ENCODE assay signal across 23 mouse cellular contexts in the genomic region with DNA sequence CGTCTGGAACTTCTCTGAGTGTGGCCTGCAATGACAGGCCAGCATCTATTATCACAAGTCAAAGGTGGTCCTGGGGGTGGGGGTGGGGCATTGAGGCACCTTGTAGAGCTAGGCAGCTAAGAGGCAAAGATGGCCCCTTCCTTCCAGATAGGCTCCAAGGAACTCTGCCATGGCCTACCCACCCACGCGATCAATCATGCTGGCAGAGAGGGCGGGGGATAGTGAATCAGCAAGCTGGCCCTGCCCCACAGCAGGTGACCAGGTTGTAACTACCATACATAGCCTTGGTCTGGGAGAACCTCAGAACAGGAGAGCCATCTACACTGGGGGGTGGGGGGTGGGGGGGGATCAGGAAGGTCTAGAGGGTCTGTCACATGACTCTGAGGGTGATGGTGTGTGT. TPM values are rescaled to one million over a fixed set of nuclear protein-coding genes. Genes with fewer than 3 reads are reported as not detected.
A peak's percentile ranks its signal among the peaks of the same experiment; 100 is the strongest.
DNase-seq lines count a peak whose midpoint lies in the region; ATAC-seq lines count a peak whose summit lies in the region.
"Had no signal": no experiment of that assay in that cellular context is flagged by ENCODE, and none has a peak within 500 bp of the region (broad histone marks: within the 10 kb centered on the region; RNA-seq: fewer than 3 reads in every experiment).

No protein-coding gene starts in this region.

- H3K4me1 ChIP-seq in kidney, embryonic 16.5 days (ENCODE audit: insufficient read depth, low read length): peaks cover 21% of the 10 kb centered on the region

- H3K4me3 ChIP-seq in kidney, embryonic 16.5 days (ENCODE audit: low read length): no peak overlapping the region
- H3K4me3 ChIP-seq: embryonic facial prominence, embryonic 13.5 days; erythroblast, embryonic 14.5 days; forebrain, embryonic 12.5 days; heart, adult 2 months; limb, embryonic 15.5 days; midbrain, embryonic 13.5 days; stomach, embryonic 15.5 days had no signal

- H3K36me3 ChIP-seq in kidney, embryonic 16.5 days (ENCODE audit: insufficient read depth, low read length): no peaks in the 10 kb centered on the region
- H3K36me3 ChIP-seq: embryonic facial prominence, embryonic 13.5 days; forebrain, embryonic 12.5 days; limb, embryonic 15.5 days; midbrain, embryonic 13.5 days; stomach, embryonic 15.5 days had no signal

- no peak overlapping the region for H3K27ac ChIP-seq in kidney, embryonic 16.5 days (ENCODE audit: low read length)
- H3K27ac ChIP-seq: embryonic facial prominence, embryonic 13.5 days; forebrain, embryonic 12.5 days; heart, adult 2 months; hindbrain, embryonic 14.5 days; limb, embryonic 15.5 days; liver, embryonic 14.5 days; midbrain, embryonic 13.5 days; stomach, embryonic 15.5 days had no signal

- ATAC-seq in kidney, embryonic 16.5 days (ENCODE audit: low FRiP score, low TSS enrichment): no peak
- ATAC-seq: inflammation-experienced regulatory T-cells, adult 6 months; midbrain, embryonic 13.5 days had no signal

- WGBS in kidney, embryonic 16.5 days: 88% methylated on average over 4 of the region's 4 CpGs

- peak; percentile 0 for DNase-seq in adrenal gland, postnatal 14 days
- DNase-seq in adrenal gland, postnatal 10 days: no peak
- peak; percentile 3 for DNase-seq in kidney, postnatal 10 days
- DNase-seq in urinary bladder, adult 2 months (ENCODE audit: low spot score): peak; percentile 6
- DNase-seq in urinary bladder, postnatal 10 days (ENCODE audit: low spot score): no peak
- DNase-seq in heart, adult 18-20 months: no peak
- DNase-seq: cerebellum, adult 2 months; embryo, embryonic 11 days; layer of hippocampus, adult 9-11 months; lung, embryonic 14.5 days; retina, postnatal 1 day; thymus, adult 2 months had no signal

- no peaks in the 10 kb centered on the region for H3K27me3 ChIP-seq in kidney, embryonic 16.5 days (ENCODE audit: insufficient read depth, low read length)
- H3K27me3 ChIP-seq: embryonic facial prominence, embryonic 13.5 days; forebrain, embryonic 12.5 days; limb, embryonic 15.5 days; midbrain, embryonic 13.5 days; stomach, embryonic 15.5 days had no signal

- no peaks in the 10 kb centered on the region for H3K9me3 ChIP-seq in kidney, embryonic 16.5 days (ENCODE audit: low read length)
- H3K9me3 ChIP-seq: forebrain, embryonic 12.5 days; limb, embryonic 15.5 days; midbrain, embryonic 13.5 days; stomach, embryonic 15.5 days had no signal

- H3K4me2 ChIP-seq in kidney, embryonic 16.5 days (replicated peaks; ENCODE audit: low read depth, low read length): no peak overlapping the region
- H3K4me2 ChIP-seq: embryonic facial prominence, embryonic 13.5 days; forebrain, embryonic 12.5 days; hindbrain, embryonic 14.5 days; limb, embryonic 15.5 days; lung, embryonic 14.5 days; midbrain, embryonic 13.5 days; stomach, embryonic 15.5 days had no signal

- H3K9ac ChIP-seq in kidney, embryonic 16.5 days (replicated peaks; ENCODE audit: low read length): no peak overlapping the region
- H3K9ac ChIP-seq: embryonic facial prominence, embryonic 13.5 days; forebrain, embryonic 12.5 days; hindbrain, embryonic 14.5 days; limb, embryonic 15.5 days; liver, embryonic 14.5 days; lung, embryonic 14.5 days; midbrain, embryonic 13.5 days; stomach, embryonic 15.5 days had no signal

RNA-seq across cellular contexts. Expression of a gene that starts 12.5 kb away (rescaled TPM):
- 47.3 and 100 TPM in 2 replicates for total RNA-seq in adrenal gland, postnatal 14 days (2021)
- 100 to 1,000 TPM in 1 of 2 experiments, 10 to 100 TPM in 1; 25.4 to 112 TPM for total RNA-seq in adrenal gland, postnatal 10 days (2021)
- polyA plus RNA-seq in kidney, embryonic 16.5 days (2015; fragmentation: Nextera tagmentation; extraction: Ambion mirVana): 16.5 and 17.8 TPM in 2 replicates
- polyA plus RNA-seq in urinary bladder, adult 2 months (2012; rRNA removed): 32.3 and 34.9 TPM in 2 replicates
- total RNA-seq in heart, adult 18-20 months (2021): 10 to 100 TPM; 50.5 to 54.1 TPM

Comparison
In these comparisons a context has a peak if more than half of its experiments do, and no peak if none do; other contexts are left out.
1. DNase-seq: peak in adrenal gland, postnatal 14 days (single experiment), kidney, postnatal 10 days (single experiment) and urinary bladder, adult 2 months (single experiment); none in adrenal gland, postnatal 10 days (single experiment), urinary bladder, postnatal 10 days (single experiment) and heart, adult 18-20 months (0 of 2).